Mouse (Mus musculus): ENCODE measurements around the gene 4921524J17Rik. TPM values are rescaled to one million over a fixed set of nuclear protein-coding genes. Genes with fewer than 3 reads are reported as not detected.

4921524J17Rik gene
- polyA plus RNA-seq, 1 experiment from 2014 or later = 71.5 TPM

- Histone ChIP-seq H3K9ac (replicated peaks; ENCODE audit: low read depth, low read length) (no peak overlapping the region), H3K4me2 (ENCODE audit: low read length) (peak overlapping the region; percentile 75), H3K4me3 (replicated peaks; ENCODE audit: low read length) (peak overlapping the region; percentile 87), H3K4me1 (replicated peaks; ENCODE audit: control insufficient read depth, insufficient read depth, low read length) (peaks cover 23% of the 10 kb centered on the region), H3K27me3 (replicated peaks; ENCODE audit: control insufficient read depth, insufficient read depth, low read length) (no peaks in the 10 kb centered on the region), H3K9me3 (ENCODE audit: control insufficient read depth, low read length) (no peaks in the 10 kb centered on the region), H3K27ac (ENCODE audit: low read length) (no peak overlapping the region), H3K36me3 (ENCODE audit: control insufficient read depth, insufficient read depth) (no peaks in the 10 kb centered on the region)
- 20% methylated on average over 3 of the region's 3 CpGs for WGBS
- no peak for ATAC-seq
Measured at GRCm38 (mm10) chr8:85430801-85431200, 1.8 kb downstream of the 4921524J17Rik start.

GRCm38 (mm10) chr8:85429219-85429618 lies 3.4 kb downstream of the 4921524J17Rik start:
- H3K9me3 ChIP-seq (ENCODE audit: control insufficient read depth, low read length) = no peaks in the 10 kb centered on the region
- H3K27ac ChIP-seq (ENCODE audit: low read length) = no peak overlapping the region
- H3K4me3 ChIP-seq (replicated peaks; ENCODE audit: low read length) = no peak overlapping the region; the same call in 1 of the 2 replicates
- peak overlapping the region; percentile 35 for H3K4me2 ChIP-seq (ENCODE audit: low read length)
- H3K9ac ChIP-seq (replicated peaks; ENCODE audit: low read depth, low read length) = no peak overlapping the region
- H3K27me3 ChIP-seq (replicated peaks; ENCODE audit: control insufficient read depth, insufficient read depth, low read length) = no peaks in the 10 kb centered on the region
- no peak for ATAC-seq
- WGBS = 13% methylated on average over 4 of the region's 4 CpGs
- no peaks in the 10 kb centered on the region for H3K36me3 ChIP-seq (ENCODE audit: control insufficient read depth, insufficient read depth)
- peaks cover 23% of the 10 kb centered on the region for H3K4me1 ChIP-seq (replicated peaks; ENCODE audit: control insufficient read depth, insufficient read depth, low read length)

- H3K27ac ChIP-seq (ENCODE audit: low read length) = no peak overlapping the region
- peaks cover 23% of the 10 kb centered on the region for H3K4me1 ChIP-seq (replicated peaks; ENCODE audit: control insufficient read depth, insufficient read depth, low read length)
- no peaks in the 10 kb centered on the region for H3K36me3 ChIP-seq (ENCODE audit: control insufficient read depth, insufficient read depth)
- 74% methylated on average over 4 of the region's 4 CpGs for WGBS
- no peaks in the 10 kb centered on the region for H3K9me3 ChIP-seq (ENCODE audit: control insufficient read depth, low read length)
- no peak for ATAC-seq
- no peak overlapping the region for H3K4me2 ChIP-seq (ENCODE audit: low read length)
- no peak overlapping the region for H3K9ac ChIP-seq (replicated peaks; ENCODE audit: low read depth, low read length)
- H3K27me3 ChIP-seq (replicated peaks; ENCODE audit: control insufficient read depth, insufficient read depth, low read length) = no peaks in the 10 kb centered on the region
- no peak overlapping the region for H3K4me3 ChIP-seq (replicated peaks; ENCODE audit: low read length)
Measured at GRCm38 (mm10) chr8:85427026-85427425, 5.6 kb downstream of the 4921524J17Rik start.

GRCm38 (mm10) chr8:85421329-85421728 lies 11.3 kb downstream of the 4921524J17Rik start:
- H3K4me2 ChIP-seq (ENCODE audit: low read length) = no peak overlapping the region
- no peaks in the 10 kb centered on the region for H3K36me3 ChIP-seq (ENCODE audit: control insufficient read depth, insufficient read depth)
- H3K4me1 ChIP-seq (replicated peaks; ENCODE audit: control insufficient read depth, insufficient read depth, low read length) = no peaks in the 10 kb centered on the region
- no peak for ATAC-seq
- H3K27me3 ChIP-seq (replicated peaks; ENCODE audit: control insufficient read depth, insufficient read depth, low read length) = no peaks in the 10 kb centered on the region
- no peak overlapping the region for H3K9ac ChIP-seq (replicated peaks; ENCODE audit: low read depth, low read length)
- no peak overlapping the region for H3K4me3 ChIP-seq (replicated peaks; ENCODE audit: low read length)
- no peaks in the 10 kb centered on the region for H3K9me3 ChIP-seq (ENCODE audit: control insufficient read depth, low read length)
- no peak overlapping the region for H3K27ac ChIP-seq (ENCODE audit: low read length)
- WGBS = 86% methylated on average over 1 of the region's 1 CpGs

- Histone ChIP-seq H3K4me1 (replicated peaks; ENCODE audit: control insufficient read depth, insufficient read depth, low read length) (no peaks in the 10 kb centered on the region), H3K9me3 (ENCODE audit: control insufficient read depth, low read length) (no peaks in the 10 kb centered on the region), H3K27ac (ENCODE audit: low read length) (no peak overlapping the region), H3K4me3 (replicated peaks; ENCODE audit: low read length) (no peak overlapping the region), H3K4me2 (ENCODE audit: low read length) (no peak overlapping the region), H3K36me3 (ENCODE audit: control insufficient read depth, insufficient read depth) (peaks cover 4% of the 10 kb centered on the region; the same call in 1 of the 2 replicates), H3K27me3 (replicated peaks; ENCODE audit: control insufficient read depth, insufficient read depth, low read length) (no peaks in the 10 kb centered on the region), H3K9ac (replicated peaks; ENCODE audit: low read depth, low read length) (no peak overlapping the region)
- WGBS = 77% methylated on average over 3 of the region's 3 CpGs
- no peak for ATAC-seq
Measured at GRCm38 (mm10) chr8:85408526-85408925, 24.1 kb downstream of the 4921524J17Rik start.

GRCm38 (mm10) chr8:85408053-85408505 lies 24.6 kb downstream of the 4921524J17Rik start:
- Histone ChIP-seq H3K9ac (replicated peaks; ENCODE audit: low read depth, low read length) (no peak overlapping the region), H3K9me3 (ENCODE audit: control insufficient read depth, low read length) (no peaks in the 10 kb centered on the region), H3K36me3 (ENCODE audit: control insufficient read depth, insufficient read depth) (peaks cover 4% of the 10 kb centered on the region; the same call in 1 of the 2 replicates), H3K4me1 (replicated peaks; ENCODE audit: control insufficient read depth, insufficient read depth, low read length) (no peaks in the 10 kb centered on the region), H3K4me2 (ENCODE audit: low read length) (no peak overlapping the region), H3K27ac (ENCODE audit: low read length) (no peak overlapping the region), H3K27me3 (replicated peaks; ENCODE audit: control insufficient read depth, insufficient read depth, low read length) (no peaks in the 10 kb centered on the region), H3K4me3 (replicated peaks; ENCODE audit: low read length) (no peak overlapping the region)
- ATAC-seq = no peak
- 66% methylated on average over 7 of the region's 7 CpGs for WGBS

GRCm38 (mm10) chr8:85405961-85406360 lies 26.7 kb downstream of the 4921524J17Rik start:
- H3K27me3 ChIP-seq (replicated peaks; ENCODE audit: control insufficient read depth, insufficient read depth, low read length) = no peaks in the 10 kb centered on the region
- no peak overlapping the region for H3K9ac ChIP-seq (replicated peaks; ENCODE audit: low read depth, low read length)
- no peaks in the 10 kb centered on the region for H3K9me3 ChIP-seq (ENCODE audit: control insufficient read depth, low read length)
- WGBS = 78% methylated on average over 10 of the region's 10 CpGs
- no peak overlapping the region for H3K27ac ChIP-seq (ENCODE audit: low read length)
- H3K4me2 ChIP-seq (ENCODE audit: low read length) = no peak overlapping the region
- no peak for ATAC-seq
- no peaks in the 10 kb centered on the region for H3K4me1 ChIP-seq (replicated peaks; ENCODE audit: control insufficient read depth, insufficient read depth, low read length)
- no peak overlapping the region for H3K4me3 ChIP-seq (replicated peaks; ENCODE audit: low read length)
- peaks cover 4% of the 10 kb centered on the region; the same call in 1 of the 2 replicates for H3K36me3 ChIP-seq (ENCODE audit: control insufficient read depth, insufficient read depth)

- Histone ChIP-seq H3K9me3 (ENCODE audit: control insufficient read depth, low read length) (no peaks in the 10 kb centered on the region), H3K4me3 (replicated peaks; ENCODE audit: low read length) (no peak overlapping the region), H3K4me2 (ENCODE audit: low read length) (no peak overlapping the region), H3K27me3 (replicated peaks; ENCODE audit: control insufficient read depth, insufficient read depth, low read length) (no peaks in the 10 kb centered on the region), H3K27ac (ENCODE audit: low read length) (no peak overlapping the region), H3K9ac (replicated peaks; ENCODE audit: low read depth, low read length) (no peak overlapping the region), H3K4me1 (replicated peaks; ENCODE audit: control insufficient read depth, insufficient read depth, low read length) (no peaks in the 10 kb centered on the region), H3K36me3 (ENCODE audit: control insufficient read depth, insufficient read depth) (peaks cover 4% of the 10 kb centered on the region; the same call in 1 of the 2 replicates)
- 42% methylated on average over 3 of the region's 3 CpGs for WGBS
- ATAC-seq = no peak
Measured at GRCm38 (mm10) chr8:85405418-85405817, 27.2 kb downstream of the 4921524J17Rik start.

GRCm38 (mm10) chr8:85398548-85398947 lies 34.1 kb downstream of the 4921524J17Rik start:
- Histone ChIP-seq H3K9me3 (ENCODE audit: control insufficient read depth, low read length) (no peaks in the 10 kb centered on the region), H3K36me3 (ENCODE audit: control insufficient read depth, insufficient read depth) (no peaks in the 10 kb centered on the region), H3K27ac (ENCODE audit: low read length) (no peak overlapping the region), H3K4me3 (replicated peaks; ENCODE audit: low read length) (no peak overlapping the region), H3K4me2 (ENCODE audit: low read length) (no peak overlapping the region), H3K4me1 (replicated peaks; ENCODE audit: control insufficient read depth, insufficient read depth, low read length) (no peaks in the 10 kb centered on the region), H3K27me3 (replicated peaks; ENCODE audit: control insufficient read depth, insufficient read depth, low read length) (no peaks in the 10 kb centered on the region), H3K9ac (replicated peaks; ENCODE audit: low read depth, low read length) (no peak overlapping the region)
- WGBS = 85% methylated on average over 4 of the region's 4 CpGs
- no peak for ATAC-seq

- Histone ChIP-seq H3K9ac (replicated peaks; ENCODE audit: low read depth, low read length) (no peak overlapping the region), H3K36me3 (ENCODE audit: control insufficient read depth, insufficient read depth) (no peaks in the 10 kb centered on the region), H3K27me3 (replicated peaks; ENCODE audit: control insufficient read depth, insufficient read depth, low read length) (no peaks in the 10 kb centered on the region), H3K4me3 (replicated peaks; ENCODE audit: low read length) (no peak overlapping the region), H3K4me2 (ENCODE audit: low read length) (no peak overlapping the region), H3K27ac (ENCODE audit: low read length) (no peak overlapping the region), H3K4me1 (replicated peaks; ENCODE audit: control insufficient read depth, insufficient read depth, low read length) (no peaks in the 10 kb centered on the region), H3K9me3 (ENCODE audit: control insufficient read depth, low read length) (no peaks in the 10 kb centered on the region)
- 50% methylated on average over 5 of the region's 5 CpGs for WGBS
- ATAC-seq = no peak
Measured at GRCm38 (mm10) chr8:85397508-85397907, 35.1 kb downstream of the 4921524J17Rik start.

Measured in forebrain, embryonic 16.5 days (tissue).